Mouse (Mus musculus) forebrain, embryonic 14.5 days (tissue): ENCODE measurements at regions not wholly inside any gene's neighbourhood (a gene's known extent, or its start where the extent isn't known, plus 50 kb on each side); places are given as distances from the start of the nearest gene placed in this dataset.

Experiments
- ATAC-seq: fragments of 200-750 bp; cut with Nextera tagmentation; 2 replicates; pipeline ENCODE4 v1.8.0; 2017; ENCODE audit warnings: mild to moderate bottlenecking, moderate library complexity
- DNase-seq: peaks from one replicate; pipeline ENCODE4 v3.0.0-alpha.2; 2015; ENCODE audit warnings: low spot score
- H3K27ac ChIP-seq: fragments of 300-500 bp; sonication (generic); 2 replicates; pipeline ENCODE4 v1.5.1; 2014; ENCODE audit warnings: low read depth, mild to moderate bottlenecking, control low read depth, low read length, moderate library complexity
- H3K27me3 ChIP-seq: fragments of 300-500 bp; sonication (generic); replicated peaks from 2 replicates; pipeline ENCODE4 v1.6.1; 2014; ENCODE audit warnings: low read length, control low read depth, mixed read lengths; ENCODE audit not compliant: control insufficient read depth, insufficient read depth
- H3K36me3 ChIP-seq: fragments of 300-500 bp; sonication (generic); 2 replicates; pipeline ENCODE4 v1.6.1; 2014; ENCODE audit warnings: low read length, control low read depth; ENCODE audit not compliant: control insufficient read depth, insufficient read depth
- H3K4me1 ChIP-seq: fragments of 300-500 bp; sonication (generic); 2 replicates; pipeline ENCODE4 v1.6.1; 2014; ENCODE audit warnings: antibody characterized with exemption, low read length, control low read depth; ENCODE audit not compliant: control insufficient read depth, insufficient read depth
- H3K4me2 ChIP-seq: fragments of 300-500 bp; sonication (generic); 2 replicates; pipeline ENCODE4 v1.6.1; 2014; ENCODE audit warnings: mild to moderate bottlenecking, control low read depth, low read length
- H3K4me3 ChIP-seq: fragments of 300-500 bp; sonication (generic); 2 replicates; pipeline ENCODE4 v1.5.1; 2014; ENCODE audit warnings: low read depth, low read length, control low read depth
- H3K9ac ChIP-seq: fragments of 300-500 bp; sonication (generic); 2 replicates; pipeline ENCODE4 v1.6.1; 2014; ENCODE audit warnings: mild to moderate bottlenecking, low read length, control low read depth, moderate library complexity
- H3K9me3 ChIP-seq: fragments of 300-500 bp; sonication (generic); replicated peaks from 2 replicates; pipeline ENCODE4 v1.6.1; 2016; ENCODE audit warnings: low read length, control low read depth, mixed read lengths; ENCODE audit not compliant: control insufficient read depth
- WGBS: fragments of 180-500 bp; shearing (Covaris S2); extraction: QIAGEN DNeasy Blood & Tissue Kit; methylation state at CpG from one replicate; pipeline ENCODE4 v1.1.7; 2014; 5-methylcytosine and 5-hydroxymethylcytosine counted together

DNA sequence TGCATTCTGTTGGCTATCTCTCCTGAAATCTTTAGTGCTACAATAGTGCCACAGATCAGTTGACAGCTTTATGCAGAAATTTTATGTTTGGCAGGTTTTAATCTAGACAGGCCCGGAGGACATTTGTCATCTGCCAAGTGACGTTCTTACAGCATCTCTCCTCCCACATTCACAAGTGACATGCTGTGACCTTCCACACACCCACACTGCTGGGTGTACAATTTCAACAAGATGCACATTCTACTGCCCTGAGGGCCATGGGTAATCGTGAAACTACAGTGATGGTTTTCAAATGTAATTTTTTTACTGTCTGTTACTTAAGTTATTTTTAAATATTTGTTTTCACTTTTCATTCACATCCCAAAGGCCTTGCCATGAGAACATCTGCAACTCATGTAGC, 639.2 kb upstream of the Gm11114 start:
- no peaks in the 10 kb centered on the region for H3K9me3 ChIP-seq
- H3K9ac ChIP-seq: no peak overlapping the region
- H3K27ac ChIP-seq: no peak overlapping the region
- H3K4me3 ChIP-seq: no peak overlapping the region
- no peaks in the 10 kb centered on the region for H3K4me1 ChIP-seq
- H3K36me3 ChIP-seq: no peaks in the 10 kb centered on the region
- no peaks in the 10 kb centered on the region for H3K27me3 ChIP-seq
- no peak overlapping the region for H3K4me2 ChIP-seq
- WGBS: 85% methylated on average over 3 of the region's 3 CpGs
- ATAC-seq (no peak), DNase-seq (no peak)

DNA sequence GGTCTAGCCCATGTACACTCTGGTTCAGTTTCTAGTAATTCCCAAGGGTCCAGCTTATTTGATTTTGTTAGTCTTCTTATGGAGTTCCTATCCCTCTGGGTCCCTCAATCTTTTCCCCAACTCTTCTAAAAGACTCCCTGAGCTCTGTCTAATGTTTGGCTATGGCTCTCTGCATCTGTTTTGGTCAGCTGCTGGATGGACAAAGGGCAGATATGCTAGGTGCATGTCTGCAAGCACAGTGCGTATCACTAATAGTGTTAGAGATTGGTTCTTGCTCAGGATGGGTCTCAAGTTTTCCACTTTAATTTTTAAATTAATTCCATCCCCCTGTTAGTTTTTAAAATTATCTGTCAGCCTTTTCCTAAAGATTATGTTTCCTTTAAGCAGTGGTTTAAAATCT, 634.2 kb upstream of the Gm11114 start:
- ATAC-seq (no peak), DNase-seq (no peak)
- Histone ChIP-seq H3K9me3 (no peaks in the 10 kb centered on the region), H3K36me3 (no peaks in the 10 kb centered on the region), H3K4me1 (no peaks in the 10 kb centered on the region), H3K27me3 (no peaks in the 10 kb centered on the region), H3K4me3 (no peak overlapping the region), H3K27ac (no peak overlapping the region), H3K9ac (no peak overlapping the region), H3K4me2 (no peak overlapping the region)
- 95% methylated on average over 1 of the region's 1 CpGs for WGBS

DNA sequence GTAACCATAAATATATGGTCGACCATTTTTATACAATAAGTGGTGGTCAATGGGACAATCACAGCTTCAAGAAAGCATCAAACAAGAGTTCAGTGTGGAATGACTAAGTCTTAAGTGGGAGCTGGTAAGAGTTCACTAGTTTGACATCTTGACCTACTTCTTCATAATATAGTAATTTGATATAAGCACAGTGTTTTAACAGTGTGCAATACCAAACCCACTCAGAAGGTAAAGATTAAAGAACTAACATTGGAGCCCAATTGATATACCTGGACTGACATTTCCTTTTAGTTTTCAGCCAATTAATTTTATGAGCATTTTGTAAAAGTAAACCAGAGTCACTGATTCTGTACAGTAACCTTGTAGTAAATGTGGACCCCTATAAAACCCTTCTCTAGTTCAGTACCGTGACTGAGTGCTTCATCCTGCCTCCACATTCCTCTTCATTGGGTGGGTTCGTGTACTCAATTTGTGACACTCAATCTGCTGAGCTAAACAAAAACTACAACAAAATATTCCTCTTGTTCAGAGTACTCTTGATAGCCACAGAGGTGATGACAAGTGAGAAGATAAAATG, 593.9 kb upstream of the Gm11114 start:
- DNase-seq: no peak
- H3K27me3 ChIP-seq: no peaks in the 10 kb centered on the region
- no peaks in the 10 kb centered on the region for H3K9me3 ChIP-seq
- H3K4me1 ChIP-seq: no peaks in the 10 kb centered on the region
- no peaks in the 10 kb centered on the region for H3K36me3 ChIP-seq
- no peak overlapping the region for H3K27ac ChIP-seq
- WGBS: 87% methylated on average over 3 of the region's 3 CpGs
- no peak overlapping the region for H3K4me3 ChIP-seq
- H3K4me2 ChIP-seq: no peak overlapping the region
- ATAC-seq: no peak
- H3K9ac ChIP-seq: no peak overlapping the region

DNA sequence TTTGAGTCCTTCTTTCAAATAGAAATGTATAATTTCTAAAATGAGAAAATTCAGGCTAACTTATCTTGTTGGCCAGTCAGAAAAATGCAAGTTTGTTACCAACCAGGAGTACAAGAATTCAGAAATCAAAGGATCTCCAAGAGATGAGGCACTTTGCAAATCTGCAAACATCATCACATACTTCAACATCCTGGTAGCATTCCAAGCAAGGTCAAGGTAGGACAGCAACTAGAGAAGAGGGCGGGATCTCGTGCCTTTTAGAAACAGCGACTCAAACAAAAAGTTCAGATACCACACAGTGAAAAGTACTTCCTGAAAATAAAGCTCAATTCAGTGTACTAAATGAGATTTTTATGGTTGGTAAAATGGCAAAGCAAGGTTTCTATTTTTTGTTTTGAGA, 593.2 kb upstream of the Gm11114 start:
- Histone ChIP-seq H3K9me3 (no peaks in the 10 kb centered on the region), H3K4me2 (no peak overlapping the region), H3K27me3 (no peaks in the 10 kb centered on the region), H3K4me1 (no peaks in the 10 kb centered on the region), H3K9ac (no peak overlapping the region), H3K36me3 (no peaks in the 10 kb centered on the region), H3K4me3 (no peak overlapping the region), H3K27ac (no peak overlapping the region)
- 89% methylated on average over 3 of the region's 3 CpGs for WGBS
- no peak for DNase-seq
- ATAC-seq: no peak

DNA sequence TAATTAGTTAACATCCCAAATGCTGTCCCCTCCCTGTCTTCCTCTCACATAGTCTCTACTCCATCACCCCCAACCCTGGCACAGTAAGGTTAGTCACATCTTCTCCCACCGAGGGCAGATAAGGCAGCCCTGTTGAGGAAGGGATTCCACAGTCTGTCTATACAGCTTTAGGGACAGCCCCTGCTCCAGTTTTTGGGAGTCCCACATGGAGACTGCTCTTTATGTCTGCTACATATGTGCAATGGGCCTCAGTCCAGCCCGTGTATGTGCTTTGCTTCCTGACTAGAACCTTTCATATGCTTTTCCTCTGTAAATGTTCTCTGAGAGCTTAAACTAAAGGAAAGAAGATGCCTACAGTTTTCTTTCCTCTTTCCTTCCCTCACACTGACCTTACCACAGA, 592.1 kb upstream of the Gm11114 start:
- no peaks in the 10 kb centered on the region for H3K36me3 ChIP-seq
- ATAC-seq (no peak), DNase-seq (no peak)
- no peak overlapping the region for H3K4me3 ChIP-seq
- H3K27ac ChIP-seq: no peak overlapping the region
- H3K9ac ChIP-seq: no peak overlapping the region
- no peaks in the 10 kb centered on the region; the same call in 1 of the 2 replicates for H3K9me3 ChIP-seq
- whole genome bisulfite sequencing: 92% methylated on average over 2 of the region's 2 CpGs
- no peak overlapping the region for H3K4me2 ChIP-seq
- no peaks in the 10 kb centered on the region for H3K4me1 ChIP-seq
- H3K27me3 ChIP-seq: no peaks in the 10 kb centered on the region

DNA sequence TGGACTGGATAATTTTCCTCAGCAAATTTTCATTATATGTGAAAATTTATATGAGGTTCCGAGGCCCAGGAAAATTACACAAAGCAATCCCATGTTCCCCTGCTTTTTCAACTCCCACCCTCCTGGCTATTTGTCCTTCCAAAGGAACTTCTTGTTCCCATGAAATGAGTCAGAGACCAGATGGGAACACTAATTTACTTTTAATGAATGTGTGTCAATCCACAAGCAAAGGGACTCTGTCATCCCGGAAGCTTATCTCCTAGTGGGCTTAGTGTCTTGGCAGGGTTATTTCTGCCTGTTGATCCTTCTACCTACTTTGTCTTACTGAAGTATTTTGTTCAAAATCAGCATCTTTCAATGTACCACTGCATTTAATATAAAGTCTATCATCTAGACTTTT, 573.3 kb upstream of the Gm11114 start:
- Histone ChIP-seq H3K4me3 (no peak overlapping the region), H3K9me3 (no peaks in the 10 kb centered on the region), H3K36me3 (no peaks in the 10 kb centered on the region), H3K9ac (no peak overlapping the region), H3K4me2 (no peak overlapping the region), H3K27me3 (no peaks in the 10 kb centered on the region), H3K4me1 (no peaks in the 10 kb centered on the region), H3K27ac (no peak overlapping the region)
- no peak for ATAC-seq
- no peak for DNase-seq
- WGBS: 75% methylated on average over 2 of the region's 2 CpGs

DNA sequence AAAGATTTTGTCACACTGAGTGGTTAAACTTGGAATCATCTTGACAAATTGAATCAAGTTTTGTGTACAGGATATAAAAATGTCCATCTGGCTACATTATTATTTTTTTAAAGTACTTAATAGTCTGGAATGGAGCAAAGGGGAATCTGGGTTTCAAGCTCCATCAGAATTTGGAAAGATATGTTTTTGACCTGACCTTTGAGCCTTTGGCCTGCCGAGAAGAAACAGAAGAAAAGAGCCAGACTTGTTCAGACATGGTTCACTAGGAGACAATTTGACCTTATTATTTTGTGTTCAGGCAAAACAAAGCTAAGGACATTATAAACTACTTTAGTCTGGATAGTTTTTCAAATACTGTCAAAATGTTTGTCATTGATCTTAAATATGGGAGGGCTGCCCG, 572.2 kb upstream of the Gm11114 start:
- 82% methylated on average over 2 of the region's 2 CpGs for WGBS
- ATAC-seq (no peak), DNase-seq (no peak)
- no peak overlapping the region for H3K4me3 ChIP-seq
- no peaks in the 10 kb centered on the region for H3K9me3 ChIP-seq
- H3K9ac ChIP-seq: no peak overlapping the region
- no peak overlapping the region for H3K27ac ChIP-seq
- H3K36me3 ChIP-seq: no peaks in the 10 kb centered on the region
- no peak overlapping the region for H3K4me2 ChIP-seq
- H3K27me3 ChIP-seq: no peaks in the 10 kb centered on the region
- no peaks in the 10 kb centered on the region for H3K4me1 ChIP-seq

DNA sequence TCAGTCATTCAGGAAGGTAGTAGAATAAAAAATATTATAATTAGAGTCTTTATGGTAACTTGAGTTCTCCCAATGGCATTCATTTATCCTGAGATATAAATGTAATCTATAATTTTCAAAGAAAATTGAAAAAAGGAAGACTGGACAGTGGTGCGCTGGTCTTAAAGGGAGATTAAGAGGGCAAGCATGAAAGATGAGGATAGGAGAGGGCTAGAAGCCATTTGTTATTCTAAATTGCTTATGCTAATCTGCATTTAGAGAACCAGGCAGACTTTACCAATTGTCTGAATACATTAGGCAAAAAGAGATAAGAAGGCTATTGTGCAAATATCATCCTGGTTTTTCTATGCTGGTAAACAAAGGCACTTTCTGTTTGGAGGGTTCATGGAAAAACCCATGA, 558.2 kb upstream of the Gm11114 start:
- no peak overlapping the region for H3K4me2 ChIP-seq
- no peaks in the 10 kb centered on the region for H3K9me3 ChIP-seq
- no peaks in the 10 kb centered on the region for H3K27me3 ChIP-seq
- no peaks in the 10 kb centered on the region for H3K4me1 ChIP-seq
- no peak overlapping the region for H3K27ac ChIP-seq
- H3K36me3 ChIP-seq: no peaks in the 10 kb centered on the region
- H3K9ac ChIP-seq: no peak overlapping the region
- no peak overlapping the region for H3K4me3 ChIP-seq
- WGBS: 79% methylated on average over 1 of the region's 1 CpGs
- ATAC-seq (no peak), DNase-seq (no peak)

DNA sequence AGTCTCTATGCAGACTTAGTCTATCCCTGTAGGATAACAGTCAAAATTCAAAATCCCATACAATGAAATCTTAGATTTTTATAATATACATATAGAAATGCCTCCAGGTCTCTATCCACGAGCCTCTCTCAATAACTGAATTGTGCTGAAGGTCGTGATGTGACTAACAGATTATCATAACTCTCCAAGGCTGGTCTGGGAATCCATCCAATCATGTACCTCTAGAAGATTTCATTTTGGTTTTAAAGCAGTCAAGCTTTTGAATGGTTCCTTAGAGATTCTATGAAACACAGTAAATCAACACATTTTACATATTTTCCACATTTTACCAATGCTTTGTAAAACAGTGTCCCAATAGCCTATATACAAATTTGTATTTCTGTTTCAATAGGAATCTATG, 557.7 kb upstream of the Gm11114 start:
- 80% methylated on average over 2 of the region's 2 CpGs for WGBS
- no peaks in the 10 kb centered on the region for H3K4me1 ChIP-seq
- no peaks in the 10 kb centered on the region for H3K27me3 ChIP-seq
- H3K9ac ChIP-seq: no peak overlapping the region
- H3K4me3 ChIP-seq: no peak overlapping the region
- no peak for DNase-seq
- H3K9me3 ChIP-seq: no peaks in the 10 kb centered on the region
- no peaks in the 10 kb centered on the region for H3K36me3 ChIP-seq
- no peak for ATAC-seq
- no peak overlapping the region for H3K4me2 ChIP-seq
- no peak overlapping the region for H3K27ac ChIP-seq
